ENCODE assay signal across 7 mouse cellular contexts in the genomic region with DNA sequence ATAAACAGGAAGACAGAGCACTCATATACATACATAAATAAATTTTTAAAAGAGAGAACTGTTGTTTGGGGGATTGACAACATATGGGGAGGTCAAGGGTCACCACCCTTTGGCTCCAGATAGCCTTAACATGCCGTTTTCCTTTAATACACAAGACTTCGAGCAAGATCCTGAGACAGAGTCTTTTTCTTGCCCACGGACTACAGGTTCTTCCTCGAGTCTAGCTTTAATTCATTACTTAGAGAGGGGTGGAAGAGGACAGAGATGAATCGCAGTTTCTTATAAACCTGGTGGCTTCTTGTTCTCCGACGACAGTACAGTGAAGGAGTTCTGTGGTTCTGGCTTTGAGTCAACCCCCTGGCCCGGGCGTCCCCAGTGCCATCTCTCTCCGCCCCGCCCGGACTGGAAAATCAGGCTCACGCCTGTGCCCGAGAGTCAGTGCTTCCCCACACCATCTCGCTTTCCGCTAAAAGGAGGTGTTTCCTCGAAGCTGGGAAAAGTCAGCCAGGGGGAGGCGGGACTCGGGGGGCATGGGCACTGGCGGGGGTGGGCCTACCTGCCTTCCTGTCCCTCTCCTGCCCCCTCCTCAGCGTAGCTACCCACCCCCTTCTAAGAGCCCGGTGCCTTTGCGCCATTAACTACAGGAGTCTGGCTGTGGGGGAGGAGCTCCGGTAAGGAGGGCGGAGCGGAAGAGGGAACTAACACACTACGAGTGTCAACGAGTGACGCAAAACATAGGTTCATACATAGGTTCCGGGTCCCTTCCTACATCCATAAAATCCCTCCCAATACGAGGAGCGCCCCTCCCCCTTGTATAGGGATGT. TPM values are rescaled to one million over a fixed set of nuclear protein-coding genes. Genes with fewer than 3 reads are reported as not detected.
DNase-seq lines count a peak whose midpoint lies in the region; ATAC-seq lines count a peak whose summit lies in the region.

No protein-coding gene starts in this region.

- ATAC-seq in kidney, embryonic 14.5 days (ENCODE audit: low FRiP score, low TSS enrichment): 0 out of 2 replicates have a peak, but pooled peaks have one; percentile 66

- H3K9ac ChIP-seq in kidney, embryonic 14.5 days (ENCODE audit: low read depth, low read length): peak overlapping the region; percentile 48

- 4% methylated on average over 32 of the region's 32 CpGs for WGBS in heart, embryonic 10.5 days
- WGBS in kidney, embryonic 14.5 days: 4% methylated on average over 32 of the region's 32 CpGs

- peaks cover 59% of the 10 kb centered on the region for H3K4me1 ChIP-seq in heart, embryonic 10.5 days
- H3K4me1 ChIP-seq in kidney, embryonic 14.5 days (ENCODE audit: control insufficient read depth, insufficient read depth, low read length): no peaks in the 10 kb centered on the region; the same call in 1 of the 2 replicates

- H3K9me3 ChIP-seq in heart, embryonic 10.5 days: no peaks in the 10 kb centered on the region
- H3K9me3 ChIP-seq in kidney, embryonic 14.5 days (ENCODE audit: control insufficient read depth, low read length): no peaks in the 10 kb centered on the region

- peak; percentile 61 for DNase-seq in MEL-GATA-1-ER (ENCODE audit: extremely low read depth, low read depth)
- peak; percentile 41 for DNase-seq in brain, adult 2 months (ENCODE audit: low read depth, low spot score)
- DNase-seq in heart, embryonic 10.5 days (ENCODE audit: low spot score): no peak
- DNase-seq in lung, postnatal 14 days: peak; percentile 58
- peak; percentile 47 for DNase-seq in spleen, adult 12 weeks (ENCODE audit: low spot score)
- DNase-seq in layer of hippocampus, postnatal 10 days (ENCODE audit: low spot score in 2 of 2): no peak

- H3K4me3 ChIP-seq in heart, embryonic 10.5 days: peak overlapping the region; percentile 72
- peak overlapping the region; percentile 47 for H3K4me3 ChIP-seq in kidney, embryonic 14.5 days (ENCODE audit: low read length)

- H3K27ac ChIP-seq in heart, embryonic 10.5 days: peak overlapping the region; percentile 78
- no peak overlapping the region for H3K27ac ChIP-seq in kidney, embryonic 14.5 days (ENCODE audit: low read depth, low read length)

- no peaks in the 10 kb centered on the region for H3K36me3 ChIP-seq in heart, embryonic 10.5 days
- H3K36me3 ChIP-seq in kidney, embryonic 14.5 days (ENCODE audit: control insufficient read depth, insufficient read depth, low read length): no peaks in the 10 kb centered on the region

- peaks cover 64% of the 10 kb centered on the region for H3K27me3 ChIP-seq in heart, embryonic 10.5 days (ENCODE audit: insufficient read depth, poor library complexity, severe bottlenecking)
- H3K27me3 ChIP-seq in kidney, embryonic 14.5 days (ENCODE audit: control insufficient read depth, insufficient read depth, low read length): no peaks in the 10 kb centered on the region

- peak overlapping the region; percentile 87 for H3K4me2 ChIP-seq in kidney, embryonic 14.5 days (replicated peaks; ENCODE audit: low read depth, low read length)

RNA-seq across cellular contexts. Expression of gene Tbx21, which starts 11.7 kb away (rescaled TPM):
- polyA plus RNA-seq in heart, embryonic 10.5 days (2016; fragmentation: Nextera tagmentation; extraction: Ambion mirVana): 0.21 TPM in 1 of 2 replicates, not detected in the other
- 0.07 TPM in 1 of 2 replicates, not detected in the other for polyA plus RNA-seq in kidney, embryonic 14.5 days (2014; fragmentation: Nextera tagmentation; extraction: Ambion mirVana)
- total RNA-seq in layer of hippocampus, postnatal 10 days (2021): under 1 TPM; 0.18 TPM

RNA-seq across cellular contexts. Expression of gene Tbkbp1, which starts 24.4 kb away (rescaled TPM):
- 7.6 and 8.4 TPM in 2 replicates for polyA plus RNA-seq in heart, embryonic 10.5 days (2016; fragmentation: Nextera tagmentation; extraction: Ambion mirVana)
- polyA plus RNA-seq in kidney, embryonic 14.5 days (2014; fragmentation: Nextera tagmentation; extraction: Ambion mirVana): 6.0 and 6.8 TPM in 2 replicates
- total RNA-seq in layer of hippocampus, postnatal 10 days (2021): 10 to 100 TPM; 54.4 to 60.4 TPM

Comparison
In these comparisons a context has a peak if more than half of its experiments do, and no peak if none do; other contexts are left out.
1. DNase-seq: peak in MEL-GATA-1-ER (single experiment), brain, adult 2 months (single experiment), lung, postnatal 14 days (single experiment) and spleen, adult 12 weeks (single experiment); none in heart, embryonic 10.5 days (single experiment) and layer of hippocampus, postnatal 10 days (0 of 2).